Mouse (Mus musculus): Measurements from ENCODE around the gene Gm20479. TPM values are rescaled to one million over a fixed set of nuclear protein-coding genes. Genes with fewer than 3 reads are reported as not detected.

Gene Gm20479
- 0.91 TPM in 1 of 2 replicates, not detected in the other for total RNA-seq (2021)
- long read RNA-seq = 0 reads

- no peak for DNase-seq
Observed at GRCm38 (mm10) chr7:27356861-27357594, at the start of gene Gm20479. Gene Gm20479 (minus strand): TSS chr7:27357419.

GRCm38 (mm10) chr7:27406481-27406880 is 49.3 kb upstream of the Gm20479 start:
- DNase-seq = no peak

- no peak for DNase-seq
Observed at GRCm38 (mm10) chr7:27404203-27404942, 47.2 kb upstream of the Gm20479 start.

- peak; percentile 76 for DNase-seq
Observed at GRCm38 (mm10) chr7:27402675-27403074, 45.5 kb upstream of the Gm20479 start.

GRCm38 (mm10) chr7:27400545-27400944 is 43.3 kb upstream of the Gm20479 start:
- DNase-seq = no peak

- peak; percentile 16 for DNase-seq
Observed at GRCm38 (mm10) chr7:27397048-27397949, 40.1 kb upstream of the Gm20479 start.

- DNase-seq = peak; percentile 43
Observed at GRCm38 (mm10) chr7:27396184-27397047, 39.2 kb upstream of the Gm20479 start.

GRCm38 (mm10) chr7:27395521-27396183 is 38.4 kb upstream of the Gm20479 start:
- no peak for DNase-seq

- DNase-seq = no peak
Observed at GRCm38 (mm10) chr7:27391416-27391815, 34.2 kb upstream of the Gm20479 start.

- DNase-seq = no peak
Observed at GRCm38 (mm10) chr7:27389213-27389612, 32.0 kb upstream of the Gm20479 start.

GRCm38 (mm10) chr7:27384731-27385130 is 27.5 kb upstream of the Gm20479 start:
- DNase-seq = peak; percentile 78

GRCm38 (mm10) chr7:27384134-27384533 is 26.9 kb upstream of the Gm20479 start:
- no peak for DNase-seq

- DNase-seq = no peak
Observed at GRCm38 (mm10) chr7:27383233-27383632, 26.0 kb upstream of the Gm20479 start.

GRCm38 (mm10) chr7:27381560-27381959 is 24.3 kb upstream of the Gm20479 start:
- no peak for DNase-seq

- DNase-seq = no peak
Observed at GRCm38 (mm10) chr7:27381009-27381408, 23.8 kb upstream of the Gm20479 start.

GRCm38 (mm10) chr7:27379836-27380235 is 22.6 kb upstream of the Gm20479 start:
- DNase-seq = no peak

- no peak for DNase-seq
Observed at GRCm38 (mm10) chr7:27378431-27378830, 21.2 kb upstream of the Gm20479 start.

- DNase-seq = no peak
Observed at GRCm38 (mm10) chr7:27375274-27375673, 18.1 kb upstream of the Gm20479 start.

GRCm38 (mm10) chr7:27371715-27372462 is 14.7 kb upstream of the Gm20479 start:
- DNase-seq = peak; percentile 23

- DNase-seq = no peak
Observed at GRCm38 (mm10) chr7:27369111-27369510, 11.9 kb upstream of the Gm20479 start.
